Mouse (Mus musculus) cerebellum, adult 9-10 months (tissue): ENCODE data around the gene Pctp.

ENCODE experiments used
- DNase-seq: peaks from one replicate; pipeline ENCODE4 v3.0.0; 2022

The Pctp gene

GRCm38 (mm10) chr11:89971296-89971695 is 31.4 kb downstream of the Pctp start:
- DNase-seq = no peak

- DNase-seq = no peak
These were observed 32.0 kb downstream of the Pctp start for GRCm38 (mm10) chr11:89970726-89971125.

GRCm38 (mm10) chr11:89969131-89969530 is 33.6 kb downstream of the Pctp start:
- no peak for DNase-seq

- no peak for DNase-seq
These were observed 51.9 kb downstream of the Pctp start for GRCm38 (mm10) chr11:89950691-89951270.

- no peak for DNase-seq
These were observed 54.9 kb downstream of the Pctp start for GRCm38 (mm10) chr11:89947806-89948205.

GRCm38 (mm10) chr11:89945159-89945558 is 57.5 kb downstream of the Pctp start:
- no peak for DNase-seq

GRCm38 (mm10) chr11:89937241-89937640 is 65.5 kb downstream of the Pctp start:
- DNase-seq = no peak
